Mouse (Mus musculus) liver, embryonic 16.5 days (tissue): ENCODE measurements at regions not wholly inside any gene's neighbourhood (a gene's known extent, or its start where the extent isn't known, plus 50 kb on each side); places are given as distances from the start of the nearest gene placed in this dataset.

Experiments used
- ATAC-seq: fragments of 200-750 bp; cut with Nextera tagmentation; 2 replicates; pipeline ENCODE4 v1.8.0; 2017; ENCODE audit warnings: low read depth, mild to moderate bottlenecking, moderate number of reproducible peaks, moderate library complexity
- H3K27ac ChIP-seq: fragments of 300-500 bp; sonication (generic); 2 replicates; pipeline ENCODE4 v1.5.1; 2014; ENCODE audit warnings: mild to moderate bottlenecking, low read length
- H3K27me3 ChIP-seq: fragments of 300-500 bp; sonication (generic); 2 replicates; pipeline ENCODE4 v1.6.1; 2014; ENCODE audit warnings: low read depth, low read length, mixed read lengths; ENCODE audit not compliant: control insufficient read depth, insufficient read depth
- H3K36me3 ChIP-seq: fragments of 300-500 bp; sonication (generic); 2 replicates; pipeline ENCODE4 v1.6.1; 2014; ENCODE audit warnings: mild to moderate bottlenecking; ENCODE audit not compliant: control insufficient read depth, insufficient read depth
- H3K4me1 ChIP-seq: fragments of 300-500 bp; sonication (generic); 2 replicates; pipeline ENCODE4 v1.6.1; 2014; ENCODE audit warnings: low read depth, low read length, mixed read lengths; ENCODE audit not compliant: control insufficient read depth
- H3K4me2 ChIP-seq: fragments of 300-500 bp; sonication (generic); 2 replicates; pipeline ENCODE4 v1.6.1; 2014; ENCODE audit warnings: low read depth, low read length, mixed read lengths
- H3K4me3 ChIP-seq: fragments of 300-500 bp; sonication (generic); 2 replicates; pipeline ENCODE4 v1.5.1; 2014; ENCODE audit warnings: low read depth, mild to moderate bottlenecking, low read length
- H3K9ac ChIP-seq: fragments of 300-500 bp; sonication (generic); 2 replicates; pipeline ENCODE4 v1.6.1; 2014; ENCODE audit warnings: low read depth, low read length
- H3K9me3 ChIP-seq: fragments of 300-500 bp; sonication (generic); replicated peaks from 2 replicates; pipeline ENCODE4 v1.6.1; 2016; ENCODE audit warnings: low read length; ENCODE audit not compliant: control insufficient read depth
- WGBS: fragments of 180-500 bp; shearing (Covaris S2); extraction: QIAGEN DNeasy Blood & Tissue Kit; methylation state at CpG from one replicate; pipeline ENCODE4 v1.1.7; 2014; ENCODE audit not compliant: insufficient replicate concordance; 5-methylcytosine and 5-hydroxymethylcytosine counted together

DNA sequence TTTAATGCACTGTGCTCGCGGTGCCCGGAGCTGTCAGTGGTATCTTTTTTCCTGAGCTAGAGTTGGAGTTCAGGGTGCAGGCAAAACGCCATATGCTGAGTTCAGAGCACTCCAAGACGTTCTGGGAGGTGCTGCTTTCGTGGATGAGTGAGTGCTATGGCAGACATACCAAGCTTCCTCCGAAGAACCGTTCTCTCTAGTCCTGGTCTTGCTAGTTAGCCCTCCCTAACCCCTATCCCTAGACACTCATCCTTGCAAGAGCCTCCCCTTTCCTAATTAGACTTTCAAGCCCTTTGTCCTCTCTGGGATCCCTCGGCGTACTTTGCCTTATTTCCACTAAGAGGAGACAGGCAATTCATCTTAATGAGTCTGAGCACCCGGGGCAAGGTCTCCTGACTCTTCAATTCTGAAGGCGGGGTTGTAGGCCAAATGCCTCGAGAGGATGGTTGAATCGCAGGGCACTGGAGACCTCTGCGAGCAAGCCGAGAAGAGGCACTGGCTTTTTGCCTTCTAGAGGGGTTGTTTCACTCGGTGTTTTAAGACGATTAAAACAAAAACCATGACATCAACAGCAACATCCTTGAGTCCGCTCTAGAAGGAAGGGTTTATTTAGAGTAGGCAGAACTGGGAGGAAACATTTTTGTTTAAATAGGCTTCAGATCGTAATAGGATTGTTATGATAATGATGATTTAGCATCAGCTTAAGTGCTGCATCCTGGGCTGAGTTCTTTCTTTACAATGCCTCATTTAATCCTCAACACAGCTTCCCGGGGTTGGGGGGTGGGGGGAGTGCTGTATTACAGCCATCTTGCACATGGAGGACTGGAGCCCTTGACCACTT, 243.6 kb downstream of the Ndfip2 start:
- Histone ChIP-seq H3K4me2 (no peak overlapping the region), H3K36me3 (no peaks in the 10 kb centered on the region), H3K9me3 (no peaks in the 10 kb centered on the region), H3K4me1 (no peaks in the 10 kb centered on the region), H3K4me3 (no peak overlapping the region), H3K9ac (no peak overlapping the region), H3K27ac (no peak overlapping the region), H3K27me3 (no peaks in the 10 kb centered on the region)
- ATAC-seq, result no peak
- WGBS, result 20% methylated on average over 21 of the region's 21 CpGs

DNA sequence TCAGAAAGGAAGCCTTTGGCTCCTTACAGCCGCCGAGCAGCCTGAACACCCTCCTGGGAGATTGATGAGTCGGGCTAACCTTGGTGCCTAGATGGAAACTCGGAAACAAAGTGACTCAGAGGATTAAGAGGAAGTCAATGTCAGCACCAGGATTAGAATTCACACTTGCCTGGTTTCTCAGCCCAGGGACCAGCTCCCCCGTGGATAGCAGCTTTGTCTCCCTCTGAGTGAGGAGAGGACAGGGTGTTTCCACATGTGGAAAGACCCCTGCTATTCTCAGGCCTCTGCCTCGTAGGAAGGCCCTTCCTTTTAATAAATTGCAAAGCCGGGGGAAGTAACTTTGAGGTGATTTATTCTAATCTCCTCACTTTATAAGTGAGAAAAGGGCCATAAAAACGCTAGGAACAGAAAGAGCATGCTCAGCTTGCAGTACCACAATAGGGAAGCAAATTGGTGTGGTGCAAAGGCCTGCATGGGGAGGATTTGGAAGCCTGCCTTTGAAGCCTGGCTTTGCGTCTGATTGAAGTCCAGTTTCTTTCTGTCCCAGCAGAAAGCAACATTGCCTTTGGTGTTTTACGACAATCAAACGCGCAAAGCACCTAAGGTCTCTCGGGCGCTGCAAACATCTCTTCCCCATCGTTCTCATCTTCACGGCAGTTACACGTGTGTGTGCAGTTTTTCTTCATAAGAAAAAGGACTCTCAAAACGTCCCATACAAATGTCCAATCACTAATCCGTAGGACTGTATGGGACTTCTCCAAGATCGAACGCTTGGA, 242.8 kb downstream of the Ndfip2 start:
- H3K27me3 ChIP-seq, result no peaks in the 10 kb centered on the region
- no peak for ATAC-seq
- H3K4me1 ChIP-seq, result no peaks in the 10 kb centered on the region
- no peak overlapping the region for H3K4me3 ChIP-seq
- no peak overlapping the region for H3K4me2 ChIP-seq
- H3K27ac ChIP-seq, result no peak overlapping the region
- WGBS, result 22% methylated on average over 21 of the region's 21 CpGs
- no peak overlapping the region for H3K9ac ChIP-seq
- no peaks in the 10 kb centered on the region for H3K36me3 ChIP-seq
- H3K9me3 ChIP-seq, result no peaks in the 10 kb centered on the region

DNA sequence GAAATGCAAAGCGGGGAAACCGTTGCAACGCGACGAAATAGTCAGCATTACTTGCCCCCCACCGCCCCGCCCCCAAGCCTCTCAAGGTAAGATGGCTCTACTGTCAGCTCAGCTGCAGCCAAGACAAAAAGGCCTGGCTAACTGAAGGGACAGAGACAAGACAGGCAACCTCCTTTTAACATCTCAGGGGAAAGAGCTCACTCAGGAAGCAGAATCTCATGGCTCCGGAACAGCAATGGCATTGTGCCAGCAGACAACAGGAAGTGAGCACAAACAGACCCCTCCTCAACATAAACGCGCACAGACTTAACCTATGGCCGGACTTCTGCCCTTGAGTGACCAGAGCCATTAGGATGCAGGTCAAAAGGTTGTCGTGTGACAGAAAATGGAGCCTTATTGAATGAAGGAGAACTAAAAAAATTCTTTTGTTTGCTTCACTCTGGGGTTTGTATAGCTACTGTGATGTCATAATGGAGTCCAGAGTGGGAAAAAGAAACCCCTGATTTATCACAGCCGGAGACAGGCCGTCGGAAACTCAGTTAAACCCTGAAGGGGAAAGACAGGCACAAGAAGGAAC, 241.0 kb downstream of the Ndfip2 start:
- Histone ChIP-seq H3K9me3 (no peaks in the 10 kb centered on the region), H3K27ac (no peak overlapping the region), H3K4me1 (no peaks in the 10 kb centered on the region), H3K4me3 (no peak overlapping the region), H3K4me2 (peak overlapping the region; percentile 4; the same call in 1 of the 2 replicates), H3K36me3 (no peaks in the 10 kb centered on the region), H3K9ac (no peak overlapping the region), H3K27me3 (no peaks in the 10 kb centered on the region)
- 16% methylated on average over 15 of the region's 15 CpGs for WGBS
- no peak for ATAC-seq

DNA sequence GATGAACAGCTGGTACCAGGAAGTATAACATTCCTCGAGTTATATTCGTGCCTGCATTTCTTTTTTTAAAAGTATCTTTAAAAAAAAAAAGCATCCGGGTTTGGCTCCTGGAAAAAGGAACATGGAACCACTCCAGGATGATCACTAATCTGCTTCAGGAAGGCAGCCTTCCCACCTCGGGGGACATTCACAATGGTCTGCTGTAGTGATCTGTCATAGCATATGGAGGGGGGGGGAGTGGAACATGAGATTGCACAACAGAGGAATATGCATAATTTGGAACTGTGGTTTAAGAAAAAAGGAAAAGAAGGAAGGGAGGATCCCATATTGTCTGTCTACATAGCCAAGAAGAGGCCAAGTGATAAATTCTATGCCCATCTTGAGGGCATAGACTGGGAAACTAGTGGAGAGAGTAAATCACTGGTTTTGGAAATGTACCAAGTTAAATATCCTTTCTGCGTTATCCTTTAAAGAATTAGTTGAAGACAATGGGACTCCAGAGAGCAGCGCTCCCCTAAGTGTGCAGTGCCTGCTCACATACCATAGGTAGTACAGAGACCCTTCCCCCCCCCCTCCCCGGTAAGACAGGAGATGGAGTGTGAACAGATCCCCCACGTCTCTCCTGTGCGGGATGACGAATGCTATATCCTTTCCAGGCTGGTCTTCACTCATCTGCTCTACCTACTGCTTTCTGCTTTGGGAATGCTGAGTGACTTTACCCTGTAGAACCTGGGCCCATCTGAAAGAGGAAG, 240.0 kb downstream of the Ndfip2 start:
- WGBS, result 59% methylated on average over 10 of the region's 10 CpGs

DNA sequence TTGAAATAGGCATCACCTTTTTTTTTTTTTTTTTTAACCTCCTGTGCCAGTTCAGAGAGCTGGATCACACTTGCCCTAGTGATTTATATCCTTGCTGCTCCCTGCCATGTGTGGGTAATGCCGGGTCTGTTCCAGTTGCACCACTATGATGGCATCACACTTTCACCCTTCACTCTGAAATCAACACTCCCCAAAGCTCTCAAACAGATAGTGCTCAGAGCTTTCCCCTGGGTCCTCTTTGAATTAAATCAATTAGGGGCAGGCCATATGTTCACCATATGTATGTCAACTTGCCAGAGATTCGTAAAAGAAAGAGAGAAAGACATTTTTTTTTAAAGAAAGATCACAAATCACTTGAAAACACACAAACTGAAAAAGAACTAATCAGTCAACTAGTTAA, 236.8 kb downstream of the Ndfip2 start:
- no peaks in the 10 kb centered on the region for H3K27me3 ChIP-seq
- H3K9me3 ChIP-seq, result no peaks in the 10 kb centered on the region
- H3K4me3 ChIP-seq, result no peak overlapping the region
- H3K27ac ChIP-seq, result no peak overlapping the region
- H3K9ac ChIP-seq, result no peak overlapping the region
- ATAC-seq, result no peak
- H3K4me1 ChIP-seq, result no peaks in the 10 kb centered on the region
- H3K4me2 ChIP-seq, result no peak overlapping the region
- 42% methylated on average over 2 of the region's 2 CpGs for WGBS
- H3K36me3 ChIP-seq, result no peaks in the 10 kb centered on the region

More for the DNA sequence above, 240.0 kb downstream of the Ndfip2 start:
- Histone ChIP-seq H3K9ac (no peak overlapping the region), H3K4me1 (no peaks in the 10 kb centered on the region), H3K27ac (no peak overlapping the region), H3K27me3 (no peaks in the 10 kb centered on the region), H3K4me3 (no peak overlapping the region), H3K4me2 (no peak overlapping the region), H3K9me3 (no peaks in the 10 kb centered on the region), H3K36me3 (no peaks in the 10 kb centered on the region)
- ATAC-seq, result no peak

DNA sequence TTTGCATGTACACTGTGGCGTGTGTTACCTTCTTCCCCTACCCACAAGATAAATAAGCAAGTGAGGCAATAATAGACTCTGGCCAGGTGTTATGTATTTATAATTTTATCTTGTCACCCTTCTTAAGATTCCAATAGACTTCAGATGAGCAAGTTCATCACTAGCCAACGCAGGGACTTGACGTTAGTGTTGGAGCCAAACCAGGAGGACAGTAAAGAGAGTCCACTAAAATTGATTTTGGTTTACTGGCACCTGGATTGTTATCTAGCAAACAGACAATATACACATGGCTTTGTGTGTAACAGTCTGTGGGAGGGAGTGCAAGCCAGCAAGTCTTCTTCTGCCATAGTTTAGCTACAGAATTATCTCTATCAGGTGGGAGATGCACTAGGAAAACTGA, 236.0 kb downstream of the Ndfip2 start:
- no peaks in the 10 kb centered on the region for H3K4me1 ChIP-seq
- 62% methylated on average over 3 of the region's 3 CpGs for WGBS
- no peak overlapping the region for H3K4me2 ChIP-seq
- no peaks in the 10 kb centered on the region for H3K36me3 ChIP-seq
- ATAC-seq, result no peak
- H3K27me3 ChIP-seq, result no peaks in the 10 kb centered on the region
- H3K4me3 ChIP-seq, result no peak overlapping the region
- H3K9me3 ChIP-seq, result no peaks in the 10 kb centered on the region
- H3K27ac ChIP-seq, result no peak overlapping the region
- H3K9ac ChIP-seq, result no peak overlapping the region

DNA sequence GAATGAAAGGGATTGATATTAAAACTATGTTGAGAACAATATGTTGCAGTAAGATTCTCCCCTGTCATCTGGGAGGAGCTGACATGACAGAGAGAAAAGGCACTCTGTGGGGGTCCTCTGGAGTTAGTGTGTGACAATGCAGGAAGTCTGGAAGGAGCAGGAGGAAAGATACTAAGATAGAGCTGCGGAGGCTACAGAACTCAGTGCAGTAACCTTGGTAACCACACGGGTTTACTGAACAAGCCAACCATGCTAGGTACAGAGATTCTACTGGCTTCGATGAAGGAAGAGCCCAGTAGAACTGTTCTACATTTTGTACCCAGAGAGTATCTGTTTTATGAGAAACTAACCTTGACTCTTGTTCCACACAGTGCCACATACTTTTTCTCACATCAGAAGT, 231.8 kb downstream of the Ndfip2 start:
- Histone ChIP-seq H3K27ac (no peak overlapping the region), H3K4me1 (no peaks in the 10 kb centered on the region), H3K9ac (no peak overlapping the region), H3K27me3 (no peaks in the 10 kb centered on the region), H3K36me3 (no peaks in the 10 kb centered on the region), H3K4me2 (no peak overlapping the region), H3K9me3 (no peaks in the 10 kb centered on the region), H3K4me3 (no peak overlapping the region)
- no peak for ATAC-seq
- 28% methylated on average over 3 of the region's 3 CpGs for WGBS

DNA sequence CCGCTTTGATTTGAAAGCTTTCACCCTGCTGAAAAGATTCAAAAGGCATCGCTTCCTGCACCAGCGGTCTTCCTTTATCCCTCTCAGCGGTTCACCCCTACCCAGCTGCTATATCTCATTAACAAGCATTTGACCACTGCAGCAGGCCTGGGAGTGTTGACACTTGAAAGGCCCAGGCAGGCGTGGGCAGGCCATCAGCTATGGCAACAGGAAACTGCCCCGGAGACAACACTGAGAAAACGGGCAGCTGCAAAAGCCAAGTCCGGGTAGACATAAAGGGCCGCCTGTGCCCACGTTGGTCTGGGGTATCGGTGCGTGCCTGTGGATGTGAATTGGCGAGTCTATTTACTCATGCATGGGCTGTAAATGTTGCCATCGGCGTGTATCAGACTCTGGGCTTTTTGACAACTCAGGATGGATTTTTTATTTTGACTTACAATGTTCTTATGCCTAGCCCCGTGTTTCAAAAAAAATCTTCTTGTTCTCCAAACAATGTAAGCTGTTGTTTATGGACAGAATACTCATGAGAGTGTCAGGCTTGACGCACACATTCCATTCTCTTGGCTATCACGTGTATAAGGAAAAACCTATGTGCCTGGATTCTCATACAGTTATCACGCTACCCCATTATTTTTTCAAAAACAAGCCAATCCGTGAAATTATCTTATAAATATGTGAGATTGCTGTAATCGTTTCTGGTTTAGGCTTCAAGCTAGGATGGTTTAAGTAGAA, 225.1 kb downstream of the Ndfip2 start:
- no peaks in the 10 kb centered on the region for H3K4me1 ChIP-seq
- H3K4me2 ChIP-seq, result peak overlapping the region; percentile 27
- H3K27me3 ChIP-seq, result no peaks in the 10 kb centered on the region
- no peak overlapping the region for H3K27ac ChIP-seq
- WGBS, result 16% methylated on average over 21 of the region's 21 CpGs
- ATAC-seq, result peak; percentile 41; the same call in 1 of the 2 replicates
- H3K36me3 ChIP-seq, result no peaks in the 10 kb centered on the region
- no peak overlapping the region for H3K9ac ChIP-seq
- peak overlapping the region; percentile 43 for H3K4me3 ChIP-seq
- no peaks in the 10 kb centered on the region for H3K9me3 ChIP-seq
